Mouse (Mus musculus) mature B cell (primary cell): ENCODE measurements at regions not wholly inside any gene's neighbourhood (a gene's known extent, or its start where the extent isn't known, plus 50 kb on each side); places are given as distances from the start of the nearest gene placed in this dataset.

ENCODE experiments used
- in situ Hi-C: fragments of 300-500 bp; cut with MboI; formaldehyde crosslinking; loops from 2 replicates; pipeline ENCODE4 v1.14.3; 2019

DNA sequence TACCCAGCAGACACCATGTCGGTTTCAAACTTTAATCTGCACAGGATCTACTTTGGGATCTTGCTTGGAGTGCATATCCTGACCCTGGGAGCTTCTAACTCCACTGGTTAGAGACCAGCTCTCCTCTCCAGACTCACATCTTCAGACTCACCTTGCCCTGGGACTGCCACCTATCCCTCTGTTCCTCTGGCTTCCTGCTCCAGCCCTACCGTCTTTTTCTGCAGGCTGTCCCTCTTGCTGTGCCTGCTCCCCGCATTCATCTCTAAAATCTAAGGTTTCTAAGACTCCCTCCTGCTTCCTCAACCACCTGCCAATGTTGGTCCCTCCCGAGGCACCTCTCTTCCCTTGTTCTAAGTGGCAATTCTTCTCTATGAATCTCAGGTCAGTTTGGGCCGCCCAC is 233.2 kb downstream of the Plpp3 start:
- in situ Hi-C loops = no loop called here

DNA sequence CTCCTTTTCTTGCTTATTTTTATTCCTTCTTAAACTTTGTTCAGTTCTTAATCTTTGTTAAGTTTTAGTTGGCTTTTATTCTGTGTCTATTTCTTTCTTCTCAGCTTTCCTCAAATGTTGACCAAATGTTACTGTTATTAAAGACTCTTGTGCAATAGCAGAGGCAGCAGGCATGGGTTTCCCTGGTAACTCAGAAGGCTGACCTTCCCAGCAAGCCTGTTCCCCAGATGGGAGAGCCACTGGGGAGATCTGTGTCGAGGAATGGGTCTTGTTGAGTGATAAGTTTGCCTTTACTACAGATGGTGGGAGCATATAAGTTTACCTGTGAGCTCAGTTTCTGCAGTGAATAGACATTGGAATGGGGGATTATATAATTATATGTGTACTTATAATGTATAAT is 237.2 kb downstream of the Plpp3 start:
- in situ Hi-C loops = no loop called here

DNA sequence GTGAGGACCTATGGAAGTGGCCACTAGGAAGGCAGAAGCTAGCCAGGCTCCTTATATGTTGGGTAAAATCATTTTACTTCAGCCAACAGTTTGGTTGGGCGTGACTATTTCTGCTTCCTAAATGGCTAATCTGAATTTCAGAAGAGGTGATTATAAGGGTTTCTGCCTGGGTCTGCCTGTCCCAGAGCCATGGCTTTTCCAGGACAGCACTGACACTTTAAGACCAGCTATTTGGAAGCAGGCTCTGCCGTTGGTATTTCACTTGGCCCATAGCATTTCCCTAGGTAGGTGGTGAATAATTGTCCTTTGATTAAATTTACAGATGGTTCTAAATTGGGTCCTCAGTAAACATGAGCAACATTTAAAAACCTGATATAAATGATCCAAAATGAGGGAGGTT is 240.3 kb downstream of the Plpp3 start:
- in situ Hi-C loops = no loop called here

DNA sequence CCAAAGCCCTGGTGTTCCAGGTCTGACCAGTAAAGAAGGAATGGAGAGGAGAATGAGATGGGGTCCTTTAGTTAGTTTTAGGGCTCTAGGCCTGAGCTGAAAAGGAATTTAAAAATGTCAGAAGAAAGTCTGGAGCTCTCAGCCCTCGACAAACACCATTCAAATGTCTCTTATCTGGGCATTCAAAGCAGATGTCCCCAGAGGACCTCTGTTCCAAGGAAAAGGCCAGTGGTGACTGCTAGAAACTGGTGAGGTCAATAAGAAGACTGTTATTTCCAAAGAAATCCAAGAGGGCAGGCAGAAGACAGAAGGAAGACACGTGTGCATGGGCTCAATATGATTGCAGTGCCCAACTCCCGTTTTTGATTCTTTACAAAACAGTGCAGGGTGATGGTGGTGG is 244.9 kb downstream of the Plpp3 start:
- in situ Hi-C loops = no loop called here

DNA sequence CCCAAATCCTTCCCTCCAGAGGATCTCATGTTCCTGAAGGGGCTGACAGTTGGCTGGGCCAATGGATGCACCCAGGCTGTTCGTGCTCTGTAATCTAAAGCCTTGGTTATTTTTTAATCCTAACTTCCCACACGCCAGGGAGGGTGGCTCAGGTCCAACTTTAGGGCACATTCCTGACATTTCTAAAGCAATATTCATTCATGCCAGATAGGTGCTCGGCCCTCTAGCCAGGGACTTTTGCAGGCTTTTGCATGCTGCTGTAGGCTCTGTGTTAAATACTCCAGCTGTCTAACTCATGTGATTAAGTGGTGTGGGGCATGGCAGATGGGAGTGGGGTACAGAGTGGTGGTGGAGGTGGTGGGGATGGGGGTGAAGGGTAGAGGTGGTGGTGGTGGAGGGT is 246.0 kb downstream of the Plpp3 start:
- in situ Hi-C loops = no loop called here

DNA sequence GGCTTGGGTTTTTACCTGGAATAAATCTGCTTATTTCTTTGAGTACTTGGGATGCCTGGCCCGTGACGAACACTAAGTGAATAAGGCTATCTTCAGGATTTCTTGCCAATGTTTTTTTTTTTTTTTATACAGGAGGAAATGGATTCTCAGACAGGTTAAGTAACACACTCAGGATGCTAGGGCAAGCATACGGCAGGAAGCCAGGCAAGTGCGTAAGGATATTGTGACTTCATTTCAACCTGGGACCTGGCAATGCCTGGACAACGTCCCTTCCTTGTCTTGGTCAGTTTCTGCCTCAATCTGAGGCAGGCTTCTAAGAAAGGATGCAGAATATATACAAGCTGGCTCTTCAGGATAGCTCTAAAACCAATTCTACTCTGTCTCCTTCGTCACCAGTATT is 246.5 kb downstream of the Plpp3 start:
- in situ Hi-C loops = no loop called here

DNA sequence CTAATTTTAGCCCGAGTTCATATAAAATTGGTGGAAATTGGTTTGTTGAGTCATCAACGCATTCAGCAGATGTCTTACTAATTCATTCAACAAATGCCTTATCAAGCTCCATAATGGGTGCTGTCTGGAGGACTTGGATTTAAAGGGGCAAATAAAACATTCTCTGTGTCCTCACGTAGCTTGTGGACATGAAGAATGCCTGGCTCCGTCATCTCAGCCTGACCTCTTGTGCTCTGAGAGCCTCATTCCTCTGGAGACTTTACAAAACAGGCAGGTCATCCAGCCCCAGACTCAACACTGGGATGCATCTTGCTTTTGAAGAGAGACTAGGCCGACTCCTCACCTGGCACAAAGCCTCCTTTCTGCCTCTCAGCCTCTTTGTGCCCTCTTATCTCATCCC is 248.6 kb downstream of the Plpp3 start:
- in situ Hi-C loops = no loop called here

DNA sequence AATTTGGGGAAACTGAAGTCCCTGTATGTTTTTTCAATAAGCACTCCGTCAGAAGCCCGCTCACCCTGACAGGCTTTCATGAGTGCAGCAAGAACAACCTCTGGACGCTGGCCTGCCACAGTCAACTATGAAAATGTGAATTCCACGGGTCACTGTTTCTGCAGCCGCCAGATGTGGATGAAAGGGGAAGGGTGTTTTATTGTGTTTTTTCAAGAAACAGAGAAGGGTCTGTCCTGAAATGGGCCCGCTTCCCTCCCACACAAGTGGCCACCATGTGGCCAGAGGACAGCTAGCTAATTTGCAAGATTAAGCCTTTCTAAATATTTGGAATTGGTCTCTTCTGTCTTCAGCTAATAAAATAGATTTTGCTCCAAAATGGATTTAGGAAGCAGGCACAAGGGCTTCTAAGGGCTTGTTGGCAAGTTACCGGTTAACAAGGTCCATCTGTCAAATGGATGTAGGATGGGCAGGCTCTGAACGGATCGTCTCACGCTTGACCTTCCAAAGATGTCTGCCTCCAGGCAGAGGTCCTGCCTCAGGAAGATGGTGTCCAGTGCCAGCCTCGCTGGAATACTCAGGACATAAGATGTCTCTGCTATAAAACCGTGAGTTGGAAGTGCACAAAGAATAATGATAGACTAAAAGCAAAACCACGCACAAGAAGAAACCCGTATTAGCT is 249.8 kb downstream of the Plpp3 start:
- in situ Hi-C loops = no loop called here

DNA sequence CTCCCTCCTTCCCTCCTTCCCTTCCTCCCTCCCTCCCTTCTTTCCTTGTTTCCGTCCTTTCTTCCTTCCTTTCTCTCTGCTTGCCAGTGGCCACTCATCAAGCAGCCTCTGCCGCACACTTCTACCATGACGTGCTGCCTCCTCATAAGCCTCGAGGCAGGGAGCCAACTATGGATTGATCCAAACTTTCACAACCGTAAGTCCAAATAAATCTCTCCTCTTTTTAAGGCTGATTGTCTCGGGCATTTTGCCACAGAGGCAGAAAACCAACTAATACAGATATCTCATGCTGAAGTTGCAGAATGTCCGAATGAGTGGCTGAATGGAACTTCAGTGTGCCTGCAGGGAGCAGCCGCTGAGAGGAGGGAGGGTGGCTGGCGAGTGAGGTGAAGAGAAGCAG is 251.7 kb downstream of the Plpp3 start:
- in situ Hi-C loops = no loop called here

DNA sequence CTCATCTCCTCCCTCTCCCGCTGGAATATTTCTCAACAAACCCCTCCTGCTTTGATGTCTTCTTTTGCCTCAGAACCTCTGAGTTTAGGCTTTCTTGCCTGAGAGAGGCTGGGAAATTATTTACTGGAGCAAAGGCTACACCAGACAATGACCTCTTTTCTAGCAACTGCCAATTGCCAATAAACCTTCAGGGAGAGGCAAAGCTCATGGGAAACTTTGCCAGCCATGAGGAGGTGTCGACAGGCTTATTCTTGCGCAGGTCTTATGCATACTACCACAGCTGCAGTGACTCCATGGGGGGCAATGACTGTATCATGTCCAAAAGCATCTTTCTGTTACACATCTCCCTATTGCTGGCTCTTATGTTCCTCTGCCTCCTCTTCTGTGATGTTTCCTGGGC is 260.0 kb downstream of the Plpp3 start:
- in situ Hi-C loops = no loop called here

DNA sequence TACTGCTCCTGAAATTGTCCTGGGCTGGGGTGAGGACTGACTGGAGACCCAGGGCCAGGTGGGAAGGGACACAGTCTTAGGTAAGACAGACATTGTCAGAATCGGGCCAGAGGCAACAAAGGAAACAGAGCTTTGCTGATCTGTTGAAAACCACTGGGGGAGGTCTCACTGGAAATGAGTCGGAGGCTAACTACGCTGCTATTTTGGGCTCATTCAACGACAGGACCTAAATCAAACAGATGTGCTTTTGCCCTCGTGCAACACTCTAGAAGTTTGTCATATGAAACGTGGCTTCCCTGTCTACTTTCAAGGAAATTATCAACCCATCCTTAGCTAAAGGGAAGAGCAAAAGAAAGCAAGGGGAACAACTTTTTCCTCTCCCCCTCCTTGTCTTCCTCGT is 265.3 kb downstream of the Plpp3 start:
- in situ Hi-C loops = no loop called here

DNA sequence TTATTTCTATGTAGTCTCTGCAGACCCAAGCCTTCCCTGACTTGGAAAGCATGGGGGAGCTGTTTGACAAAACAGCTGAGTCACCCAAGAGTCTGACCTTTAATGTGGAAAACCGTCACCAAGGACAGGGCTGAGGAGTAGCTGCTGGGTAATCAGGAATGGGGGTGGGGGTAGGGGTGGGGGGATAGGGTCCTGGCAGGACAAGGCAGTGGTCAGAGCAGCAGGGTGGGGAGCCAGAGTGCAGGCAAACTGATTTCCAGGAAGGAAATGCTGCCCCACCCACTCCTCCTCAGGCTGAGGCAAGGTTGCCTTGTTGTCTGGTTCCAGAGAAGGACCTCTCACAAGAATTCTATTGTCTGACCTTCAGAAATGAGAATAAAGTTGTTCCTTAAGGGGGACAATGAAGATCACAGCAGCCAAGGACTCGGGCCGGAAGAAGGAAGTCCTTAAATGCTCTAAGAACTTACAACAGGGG is 266.6 kb downstream of the Plpp3 start:
- in situ Hi-C loops = no loop called here

DNA sequence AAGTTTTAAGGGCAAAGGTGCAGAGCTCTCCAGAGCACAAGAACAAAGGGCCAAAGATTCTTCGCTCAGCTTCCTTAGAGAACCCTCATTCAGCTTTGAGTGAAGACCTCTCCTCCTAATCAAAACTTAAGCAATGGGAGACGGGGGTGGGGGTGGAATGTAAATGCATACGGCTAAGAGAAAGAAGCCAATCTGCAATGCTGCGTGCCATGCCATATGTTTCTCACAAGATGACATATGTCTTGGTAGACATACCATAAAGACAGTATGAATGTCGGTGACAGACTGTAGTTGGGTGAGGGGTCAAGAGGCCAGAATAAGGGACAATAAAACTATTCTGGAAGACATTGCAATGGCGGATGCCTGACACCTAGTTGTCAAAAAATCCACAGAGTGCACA is 267.9 kb downstream of the Plpp3 start:
- in situ Hi-C loops = no loop called here

DNA sequence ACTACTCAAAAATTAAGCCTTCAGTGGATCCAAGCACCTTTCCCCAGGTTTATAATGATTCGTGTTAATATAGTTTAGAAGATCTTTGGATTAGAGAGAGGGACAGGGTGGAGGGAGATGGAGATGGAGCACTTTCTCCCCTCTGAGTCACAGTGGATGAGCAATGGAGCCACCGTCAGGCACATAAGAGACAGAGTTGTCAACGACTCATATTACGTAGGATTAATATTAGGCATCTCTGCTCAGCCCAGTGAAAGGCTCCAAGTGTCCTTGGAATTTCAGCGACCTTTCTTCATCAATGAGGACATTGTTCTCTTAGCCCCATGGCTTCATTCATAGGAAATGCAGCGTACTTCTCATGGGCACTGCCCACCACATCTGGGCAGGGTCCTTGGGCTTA is 270.4 kb downstream of the Plpp3 start:
- in situ Hi-C loops = no loop called here

DNA sequence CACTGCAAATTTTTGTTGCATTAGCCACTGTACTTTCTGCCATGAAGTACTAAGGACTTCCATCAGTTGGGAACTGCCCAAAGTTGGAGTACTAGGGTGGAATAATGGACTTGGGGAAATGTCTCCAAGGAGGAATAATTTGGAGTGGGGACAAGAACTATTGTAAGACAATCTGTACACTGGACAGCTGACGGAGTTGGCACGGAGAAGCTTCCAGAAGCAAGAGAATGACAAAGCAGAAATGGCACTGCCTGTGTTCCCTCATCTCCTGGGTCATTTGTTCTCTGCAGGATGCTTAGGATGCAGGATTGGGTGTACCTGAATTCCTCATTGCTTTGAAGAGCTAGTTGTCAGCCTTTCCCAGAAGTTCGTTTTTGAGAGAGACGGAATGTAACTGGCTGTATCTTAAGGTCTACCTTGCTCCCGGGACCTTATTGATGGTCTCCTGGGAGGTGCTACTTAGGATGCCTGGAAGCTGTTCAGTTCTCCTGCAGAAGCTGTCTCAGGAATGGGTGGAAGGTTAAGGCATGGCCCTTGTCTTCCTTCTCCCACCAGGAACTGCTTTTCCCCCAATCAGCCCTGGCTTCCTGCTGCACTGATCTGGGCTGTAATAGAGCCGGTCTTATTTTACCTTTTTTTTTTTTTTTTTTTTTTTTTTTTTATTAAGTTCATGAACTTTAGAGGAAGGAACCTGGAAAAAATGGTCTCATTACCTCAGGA is 272.4 kb downstream of the Plpp3 start:
- in situ Hi-C loops = no loop called here

DNA sequence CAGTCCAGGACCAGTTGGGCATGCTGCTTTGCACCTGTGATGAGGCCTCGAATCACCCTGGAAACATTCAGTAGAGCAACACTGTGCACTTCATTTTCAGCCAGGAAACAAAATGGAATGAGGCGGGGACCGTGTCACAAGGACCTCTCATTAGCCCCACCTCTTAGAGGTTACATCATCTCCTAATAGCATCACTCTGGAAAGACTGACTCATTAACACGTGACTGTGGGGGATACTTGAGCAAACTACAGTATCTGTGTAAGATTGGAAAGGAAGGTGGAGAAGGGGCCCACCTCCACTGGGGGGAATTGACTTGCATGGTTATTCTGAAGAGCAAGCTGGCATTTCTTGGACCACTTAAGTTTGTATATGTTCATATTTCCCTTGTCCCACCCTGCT is 275.3 kb downstream of the Plpp3 start:
- in situ Hi-C loops = no loop called here

DNA sequence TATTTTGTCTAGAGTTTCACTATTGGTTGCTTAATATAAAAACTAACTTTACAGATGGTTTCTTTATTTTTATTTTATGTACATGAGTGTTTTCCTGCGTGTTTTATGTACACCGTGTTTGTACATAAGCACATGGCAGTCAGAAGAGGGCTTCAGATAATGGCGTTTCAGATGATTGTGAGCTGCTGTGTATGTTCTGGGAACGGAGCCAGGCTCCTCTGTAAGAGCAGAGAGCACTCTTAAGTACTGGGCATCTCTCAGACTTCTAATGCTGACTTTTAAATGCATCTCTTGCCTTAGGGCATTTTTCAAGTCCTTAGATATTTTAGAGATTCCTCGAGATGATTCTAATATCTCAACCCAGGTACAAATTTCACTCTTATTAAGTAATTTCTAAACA is 280.0 kb downstream of the Plpp3 start:
- in situ Hi-C loops = no loop called here

DNA sequence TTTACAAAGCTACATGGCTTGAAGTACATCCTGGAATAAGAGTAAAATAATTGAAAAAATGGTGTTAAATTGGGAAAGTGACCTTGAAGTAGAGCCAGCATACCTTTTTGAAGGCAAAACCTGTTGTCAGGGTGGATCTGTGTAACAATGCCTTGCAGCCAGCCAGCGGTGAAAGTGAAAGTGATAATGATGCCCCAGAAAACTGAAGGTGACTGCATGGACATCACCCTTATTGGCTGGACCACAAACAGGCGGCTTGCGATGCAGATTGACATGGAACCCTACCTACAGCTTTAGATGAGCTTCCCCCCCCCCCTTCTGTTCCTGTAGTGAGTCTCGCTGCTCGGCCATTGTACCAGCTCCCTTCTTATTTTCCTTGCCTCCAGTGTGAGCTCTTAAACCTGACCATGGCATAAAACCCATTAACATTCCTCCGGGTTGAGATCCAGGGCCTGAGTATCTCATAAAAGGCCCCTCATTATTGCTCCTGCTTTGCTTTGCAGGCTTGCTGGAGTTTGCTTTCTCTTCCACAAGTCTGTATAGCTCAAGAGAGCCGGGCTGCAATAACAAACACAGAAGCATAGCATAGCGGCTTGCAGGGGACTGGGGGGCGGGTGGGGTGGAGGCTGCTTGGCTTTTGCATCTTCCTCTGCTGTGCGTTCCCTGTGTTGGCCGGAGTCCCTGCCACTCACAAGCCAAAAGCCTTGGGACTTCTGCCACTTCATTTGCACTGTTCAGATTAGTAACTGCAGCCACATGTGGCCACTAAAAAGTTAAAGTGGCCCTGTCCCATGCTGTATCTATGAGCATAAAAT is 292.1 kb downstream of the Plpp3 start:
- in situ Hi-C loops = no loop called here

DNA sequence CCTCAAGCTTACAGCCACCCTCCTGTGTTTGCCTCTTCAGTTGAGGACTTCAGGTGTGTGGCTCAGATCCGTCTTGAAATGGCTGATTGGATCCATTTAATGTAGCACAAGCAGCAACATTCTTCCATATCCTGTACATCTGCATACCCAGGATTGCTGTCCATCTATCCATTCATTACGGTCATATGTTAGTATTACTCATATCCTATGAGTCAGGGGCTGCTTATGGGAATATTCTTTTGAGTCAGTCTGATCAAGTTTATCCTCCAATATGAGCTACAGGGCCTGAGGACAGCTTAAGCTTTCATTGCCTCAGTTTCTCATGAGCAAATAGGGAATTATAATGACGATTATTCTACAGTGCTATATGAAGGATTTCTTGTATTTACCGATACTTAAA is 293.7 kb downstream of the Plpp3 start:
- in situ Hi-C loops = no loop called here

DNA sequence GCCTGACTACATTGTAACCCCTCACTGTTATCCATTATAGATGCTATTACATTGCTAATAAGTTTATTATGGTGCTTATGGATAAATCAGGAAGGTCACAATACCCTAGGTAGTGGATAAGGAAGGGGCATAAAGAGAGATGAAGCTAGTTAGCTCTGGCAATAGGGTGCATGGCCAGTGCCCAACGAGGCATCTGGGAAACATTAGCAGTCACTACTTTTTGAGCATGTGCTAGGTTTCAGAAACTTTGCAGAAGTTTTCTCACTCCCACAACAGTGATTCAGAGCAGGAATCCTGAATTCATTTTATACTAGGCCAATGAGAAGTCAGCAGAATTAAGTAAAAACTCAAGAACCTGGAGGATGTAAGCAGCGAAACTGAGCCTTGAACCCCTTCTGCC is 294.7 kb downstream of the Plpp3 start:
- in situ Hi-C loops = no loop called here

DNA sequence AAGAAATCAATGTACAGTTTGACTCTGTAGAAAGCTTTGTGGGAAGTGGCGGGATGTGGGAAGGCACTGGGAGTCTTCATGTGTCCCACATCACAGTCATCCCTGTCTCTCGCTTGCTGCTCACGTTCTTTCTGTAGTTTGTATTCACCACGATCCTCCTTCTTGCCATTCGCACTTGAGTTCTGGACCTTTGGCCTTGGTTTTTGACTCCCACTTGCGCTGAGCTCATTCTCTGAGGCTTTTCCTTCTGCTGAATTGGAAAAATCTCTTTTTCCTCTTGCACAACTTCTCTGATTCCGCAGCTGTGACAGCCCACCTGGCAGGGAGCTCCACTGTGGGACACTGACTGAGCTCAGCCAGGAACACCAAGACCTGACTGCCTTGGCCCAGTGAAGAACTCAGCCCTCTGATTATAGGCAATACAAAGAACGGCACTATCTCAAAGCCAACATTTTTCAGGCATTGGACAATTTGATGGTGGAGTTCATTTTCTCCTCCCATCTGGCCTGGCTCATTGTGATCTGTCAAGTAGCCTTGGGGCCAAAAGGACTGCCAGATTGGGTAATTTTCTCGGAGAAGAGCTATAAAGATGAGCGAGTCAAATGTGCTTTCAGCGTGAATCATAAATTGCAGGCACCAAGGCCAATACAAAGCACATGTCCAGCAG is 299.9 kb downstream of the Plpp3 start:
- in situ Hi-C loops = no loop called here

DNA sequence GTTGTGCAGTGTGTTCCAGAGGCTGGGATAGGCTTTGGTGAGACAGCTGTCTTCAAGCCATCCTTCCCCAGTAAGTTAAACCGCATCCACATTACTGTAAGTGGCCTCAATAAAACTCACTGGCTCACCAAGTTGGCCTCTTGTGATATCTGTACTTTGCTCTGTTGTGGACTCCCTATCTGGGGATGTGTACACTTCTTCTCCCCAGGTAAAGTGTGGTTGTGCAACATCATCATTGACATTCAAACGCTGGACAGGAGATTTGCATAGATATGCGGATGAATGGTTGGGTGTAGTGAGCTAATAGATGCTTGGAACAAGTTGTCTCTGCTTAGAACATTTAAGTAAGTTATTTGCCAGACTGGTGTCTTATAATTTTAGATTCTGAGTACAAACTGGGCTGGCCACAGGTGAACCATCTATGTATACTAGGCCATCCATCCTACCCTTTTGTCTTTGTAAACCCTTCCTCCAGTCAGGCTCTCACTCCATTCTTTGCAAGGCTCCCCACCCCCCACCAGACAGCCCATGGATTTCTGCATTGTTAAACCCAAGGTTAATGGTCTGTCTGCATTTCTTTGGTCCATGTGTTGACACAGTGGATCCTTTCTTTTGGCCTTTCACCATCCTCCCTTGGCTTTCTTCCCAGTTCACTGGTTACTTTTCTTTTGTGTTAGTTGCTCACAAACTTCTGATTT is 303.0 kb downstream of the Plpp3 start:
- in situ Hi-C loops = no loop called here
